Mouse (Mus musculus): ENCODE measurements around the gene Slc34a1. TPM values are rescaled to one million over a fixed set of nuclear protein-coding genes. Genes with fewer than 3 reads are reported as not detected.

The Slc34a1 gene
- polyA plus RNA-seq, 1 experiment from 2014 or later = 385 TPM

Small RNA genes within 50 kb of the gene (microRNA-seq; reads per million reads assigned to microRNA genes)
- gene Mir6943 = not detected

Other genes with a start within 250 kb of the Slc34a1 start
- gene Fgfr4, start 245.5 kb upstream of the Slc34a1 start, polyA plus RNA-seq (2015; fragmentation: Nextera tagmentation; extraction: Ambion mirVana) = 21.8 and 23.0 TPM in 2 replicates
- gene Nsd1, start 188.4 kb upstream of the Slc34a1 start, polyA plus RNA-seq (2015; fragmentation: Nextera tagmentation; extraction: Ambion mirVana) = 49.6 and 58.6 TPM in 2 replicates
- 511 and 518 TPM in 2 replicates for gene Prelid1, start 77.7 kb upstream of the Slc34a1 start, polyA plus RNA-seq (2015; fragmentation: Nextera tagmentation; extraction: Ambion mirVana)
- 91.5 and 95.5 TPM in 2 replicates for gene Rab24, start 76.2 kb upstream of the Slc34a1 start, polyA plus RNA-seq (2015; fragmentation: Nextera tagmentation; extraction: Ambion mirVana)
- gene Mxd3, start 68.4 kb upstream of the Slc34a1 start, polyA plus RNA-seq (2015; fragmentation: Nextera tagmentation; extraction: Ambion mirVana) = 33.5 and 37.6 TPM in 2 replicates
- 127 and 131 TPM in 2 replicates for gene Lman2, start 35.4 kb upstream of the Slc34a1 start, polyA plus RNA-seq (2015; fragmentation: Nextera tagmentation; extraction: Ambion mirVana)
- 1.1 and 1.3 TPM in 2 replicates for gene Rgs14, start 28.5 kb upstream of the Slc34a1 start, polyA plus RNA-seq (2015; fragmentation: Nextera tagmentation; extraction: Ambion mirVana)
- 0.46 TPM in 1 of 2 replicates, not detected in the other for gene Pfn3, start 17.0 kb downstream of the Slc34a1 start, polyA plus RNA-seq (2015; fragmentation: Nextera tagmentation; extraction: Ambion mirVana)
- gene F12, start 28.6 kb downstream of the Slc34a1 start, polyA plus RNA-seq (2015; fragmentation: Nextera tagmentation; extraction: Ambion mirVana) = 0.28 and 0.79 TPM in 2 replicates
- gene Grk6, start 46.9 kb downstream of the Slc34a1 start, polyA plus RNA-seq (2015; fragmentation: Nextera tagmentation; extraction: Ambion mirVana) = 17.4 and 25.6 TPM in 2 replicates
- 0.37 and 0.59 TPM in 2 replicates for gene Prr7, start 66.1 kb downstream of the Slc34a1 start, polyA plus RNA-seq (2015; fragmentation: Nextera tagmentation; extraction: Ambion mirVana)
- gene Dbn1, start 89.9 kb downstream of the Slc34a1 start, polyA plus RNA-seq (2015; fragmentation: Nextera tagmentation; extraction: Ambion mirVana) = 177 and 194 TPM in 2 replicates
- gene Pdlim7, start 115.5 kb downstream of the Slc34a1 start, polyA plus RNA-seq (2015; fragmentation: Nextera tagmentation; extraction: Ambion mirVana) = 162 and 169 TPM in 2 replicates
- 2.5 TPM in 2 replicates for gene Dok3, start 131.1 kb downstream of the Slc34a1 start, polyA plus RNA-seq (2015; fragmentation: Nextera tagmentation; extraction: Ambion mirVana)
- gene Ddx41, start 138.5 kb downstream of the Slc34a1 start, polyA plus RNA-seq (2015; fragmentation: Nextera tagmentation; extraction: Ambion mirVana) = 89.1 and 91.6 TPM in 2 replicates
- 40.2 and 41.2 TPM in 2 replicates for gene Fam193b, start 172.9 kb downstream of the Slc34a1 start, polyA plus RNA-seq (2015; fragmentation: Nextera tagmentation; extraction: Ambion mirVana)
- 175 and 177 TPM in 2 replicates for gene Tmed9, start 175.5 kb downstream of the Slc34a1 start, polyA plus RNA-seq (2015; fragmentation: Nextera tagmentation; extraction: Ambion mirVana)
- gene B4galt7, start 201.7 kb downstream of the Slc34a1 start, polyA plus RNA-seq (2015; fragmentation: Nextera tagmentation; extraction: Ambion mirVana) = 20.0 and 26.3 TPM in 2 replicates
- gene Caml, start 224.8 kb downstream of the Slc34a1 start, polyA plus RNA-seq (2015; fragmentation: Nextera tagmentation; extraction: Ambion mirVana) = 54.5 and 60.7 TPM in 2 replicates
- gene Ddx46, start 236.8 kb downstream of the Slc34a1 start, polyA plus RNA-seq (2015; fragmentation: Nextera tagmentation; extraction: Ambion mirVana) = 37.5 and 39.7 TPM in 2 replicates